Comparison of ENCODE assay signal across 8 mouse cellular contexts in the genomic region with DNA sequence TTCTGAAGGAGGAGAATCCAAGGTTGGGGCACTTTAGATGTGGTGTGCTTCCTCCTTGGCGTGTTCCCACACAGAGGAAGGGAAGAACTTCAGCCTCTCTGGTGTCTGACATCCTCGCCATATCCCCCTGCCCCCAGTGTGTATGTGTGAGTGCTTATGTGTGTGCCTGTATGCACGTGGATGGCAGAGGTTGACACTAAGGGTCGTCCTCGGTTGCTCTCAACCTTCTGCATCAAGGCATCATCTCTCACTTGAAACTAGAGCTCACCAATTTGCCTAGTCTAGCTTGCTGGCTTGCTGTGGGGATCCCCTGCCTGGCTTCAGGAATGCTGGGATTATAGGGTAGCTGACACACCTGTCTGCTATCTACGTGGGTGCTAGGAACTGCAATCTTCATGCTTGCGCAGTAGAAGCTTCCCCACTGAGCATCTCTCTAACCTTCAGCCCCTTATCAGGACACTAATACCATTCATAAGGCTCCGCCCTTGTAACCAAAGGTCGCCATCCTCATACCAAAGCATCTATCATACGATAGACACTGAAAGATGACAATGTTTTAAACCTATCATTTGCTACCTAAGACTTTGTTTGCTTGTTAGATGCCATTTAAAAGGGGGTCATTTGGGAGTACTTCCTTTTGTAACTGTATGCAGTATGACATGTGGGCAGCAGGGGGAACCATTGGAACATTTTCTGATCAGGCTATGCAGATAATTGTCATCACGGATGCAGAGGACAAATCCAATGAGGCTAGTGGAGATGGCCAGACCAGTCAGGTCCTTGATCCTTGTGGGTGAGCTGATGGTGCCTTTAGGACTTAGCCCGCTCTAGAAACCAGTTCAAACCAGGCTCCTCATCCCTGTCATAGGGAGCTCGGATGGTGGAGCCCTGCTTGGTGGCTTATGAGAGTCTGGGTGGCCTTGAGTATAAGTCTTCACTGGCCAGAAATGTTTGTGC. TPM values are rescaled to one million over a fixed set of nuclear protein-coding genes. Genes with fewer than 3 reads are reported as not detected.
DNase-seq lines count a peak whose midpoint lies in the region; ATAC-seq and TF ChIP-seq lines count a peak whose summit lies in the region.

No protein-coding gene starts in this region.

- H3K79me2 ChIP-seq in CH12.LX (replicated peaks; ENCODE audit: control insufficient read depth, extremely low read depth, insufficient read depth, poor library complexity, severe bottlenecking): no peaks in the 10 kb centered on the region

- TF ChIP-seq CTCF in CH12.LX (conservative IDR thresholded peaks at IDR 0.05 in 1 of 2, IDR thresholded peaks at IDR 0.05 in 1 of 2; ENCODE audit: low read depth in 2 of 2, low read length in 2 of 2): peak; percentile 79 to 96

- DNase-seq in CH12.LX (ENCODE audit: extremely low read depth): peak; percentile 72
- DNase-seq in adrenal gland, postnatal 14 days: peak; percentile 75
- peak; percentile 17 to 71 for DNase-seq in layer of hippocampus, adult 8-10 months (ENCODE audit: low spot score in 2 of 2)
- peak; percentile 21 for DNase-seq in ovary, postnatal 36 days (ENCODE audit: low spot score)
- DNase-seq in thymus, postnatal 25 days: peak; percentile 74

- no peak overlapping the region for H3K4me3 ChIP-seq in CH12.LX (replicated peaks in 1 of 3; ENCODE audit: low read depth in 2 of 3, low read length in 2 of 3, poor library complexity in 1 of 3)
- no peak overlapping the region for H3K4me3 ChIP-seq in embryonic facial prominence, embryonic 15.5 days (replicated peaks)
- H3K4me3 ChIP-seq in lung, embryonic 16.5 days (ENCODE audit: low read length): no peak overlapping the region

- H3K36me3 ChIP-seq in CH12.LX (replicated peaks in 1 of 2; ENCODE audit: control insufficient read depth in 1 of 2, insufficient read depth in 1 of 2, low read length in 1 of 2): no peaks in the 10 kb centered on the region
- H3K36me3 ChIP-seq in embryonic facial prominence, embryonic 15.5 days: no peaks in the 10 kb centered on the region
- H3K36me3 ChIP-seq in lung, embryonic 16.5 days (ENCODE audit: control insufficient read depth, insufficient read depth, low read length): no peaks in the 10 kb centered on the region

- H3K27ac ChIP-seq in CH12.LX (ENCODE audit: insufficient read depth, low read depth): no peak overlapping the region
- H3K27ac ChIP-seq in embryonic facial prominence, embryonic 15.5 days (replicated peaks): peak overlapping the region; percentile 35; the same call in 1 of the 2 replicates
- no peak overlapping the region for H3K27ac ChIP-seq in lung, embryonic 16.5 days (ENCODE audit: low read length)

- dilution Hi-C loops in CH12.LX (cut with MboI; ENCODE audit: extremely low pct_ligation_motif_present, extremely low pct_unique_long_range_greater_than_20kb, low sequenced_read_pairs): no loop called here

- H3K4me1 ChIP-seq in CH12.LX (ENCODE audit: control insufficient read depth in 1 of 2, insufficient read depth in 2 of 2): peaks cover 0 to 14% of the 10 kb centered on the region in 2 experiments; a peak in 2 of 4 replicates
- H3K4me1 ChIP-seq in embryonic facial prominence, embryonic 15.5 days: 0 out of 2 replicates have a peak, but pooled peaks cover 2% of the 10 kb centered on the region
- H3K4me1 ChIP-seq in lung, embryonic 16.5 days (replicated peaks; ENCODE audit: control insufficient read depth, insufficient read depth, low read length): no peaks in the 10 kb centered on the region

- peak; percentile 99 for TF ChIP-seq RAD21 in CH12.LX (IDR thresholded peaks at IDR 0.05; ENCODE audit: low read depth, low read length)

- in situ Hi-C loops in CH12.LX (cut with MboI; ENCODE audit: low pct_ligation_motif_present, low pct_unique_long_range_greater_than_20kb, low sequenced_read_pairs): loop anchor here (25.0 kb wide), 1 partner anchor 879 kb away; no protein-coding TSS in a partner anchor

- H3K4me2 ChIP-seq in CH12.LX (ENCODE audit: insufficient read depth, low read depth, poor library complexity, severe bottlenecking): no peak overlapping the region
- H3K4me2 ChIP-seq in embryonic facial prominence, embryonic 15.5 days (replicated peaks): no peak overlapping the region
- no peak overlapping the region for H3K4me2 ChIP-seq in lung, embryonic 16.5 days (ENCODE audit: low read depth, low read length)

- no peaks in the 10 kb centered on the region for H3K9me3 ChIP-seq in CH12.LX (replicated peaks; ENCODE audit: low read length)
- H3K9me3 ChIP-seq in embryonic facial prominence, embryonic 15.5 days (replicated peaks): no peaks in the 10 kb centered on the region
- no peaks in the 10 kb centered on the region for H3K9me3 ChIP-seq in lung, embryonic 16.5 days (ENCODE audit: control insufficient read depth, low read length)

- no peak overlapping the region for H3K9ac ChIP-seq in CH12.LX (ENCODE audit: insufficient read depth, low read depth)
- H3K9ac ChIP-seq in embryonic facial prominence, embryonic 15.5 days: no peak overlapping the region
- H3K9ac ChIP-seq in lung, embryonic 16.5 days (ENCODE audit: low read length): no peak overlapping the region

- TF ChIP-seq EP300 in CH12.LX (IDR thresholded peaks at IDR 0.05; ENCODE audit: low read length): no peak

- H3K27me3 ChIP-seq in CH12.LX (replicated peaks): no peaks in the 10 kb centered on the region
- no peaks in the 10 kb centered on the region for H3K27me3 ChIP-seq in embryonic facial prominence, embryonic 15.5 days
- no peaks in the 10 kb centered on the region for H3K27me3 ChIP-seq in lung, embryonic 16.5 days (ENCODE audit: control insufficient read depth, insufficient read depth, low read depth, low read length)

- 50% methylated on average over 13 of the region's 13 CpGs for WGBS in embryonic facial prominence, embryonic 15.5 days
- 47% methylated on average over 13 of the region's 13 CpGs for WGBS in lung, embryonic 16.5 days

- TF ChIP-seq POLR2A in CH12.LX (IDR thresholded peaks at IDR 0.05; ENCODE audit: low read depth, low read length): no peak

- no peak for ATAC-seq in embryonic facial prominence, embryonic 15.5 days (ENCODE audit: insufficient number of reproducible peaks, low FRiP score, low TSS enrichment, low read depth)
- peak; percentile 75 to 80 for ATAC-seq in hematopoietic stem cell, adult 5-6 weeks (replicated peaks in 1 of 2; ENCODE audit: insufficient read depth in 1 of 2, low FRiP score in 2 of 2, low TSS enrichment in 1 of 2, low read depth in 1 of 2, poor library complexity in 2 of 2, severe bottlenecking in 2 of 2)
- ATAC-seq in lung, embryonic 16.5 days (ENCODE audit: low read depth): peak; percentile 76

TF ChIP-seq in CH12.LX, 34 proteins besides CTCF, POLR2A, EP300 and RAD21:
- peak; percentile 88 for TF ChIP-seq ZC3H11A (IDR thresholded peaks at IDR 0.05; ENCODE audit: low read depth, low read length)
- peak; percentile 91 for TF ChIP-seq SMC3 (IDR thresholded peaks at IDR 0.05; ENCODE audit: low read depth, low read length)
- no peak for TF ChIP-seq NRF1 (IDR thresholded peaks at IDR 0.05; ENCODE audit: low read depth, low read length)
- TF ChIP-seq MAZ (IDR thresholded peaks at IDR 0.05; ENCODE audit: low read depth, low read length): 0 out of 2 replicates have a peak, but pooled peaks have one; percentile 33

RNA-seq across cellular contexts. Expression of gene Ypel5, which starts 21.7 kb away (rescaled TPM):
- total RNA-seq in CH12.LX (2012; rRNA removed): 6.5 and 8.9 TPM in 2 replicates
- total RNA-seq in CH12.LX (2014; rRNA removed): 15.7 and 16.1 TPM in 2 replicates
- 12.3 and 14.3 TPM in 2 replicates for polyA plus RNA-seq in CH12.LX (2012; ENCODE audit: insufficient read length, low read depth)
- total RNA-seq in adrenal gland, postnatal 14 days (2021): 57.1 and 58.6 TPM in 2 replicates
- 54.2 and 56.9 TPM in 2 replicates for polyA plus RNA-seq in embryonic facial prominence, embryonic 15.5 days (2015; fragmentation: Nextera tagmentation; extraction: Ambion mirVana)
- total RNA-seq in hematopoietic stem cell, adult 5-6 weeks (2017): 42.8 and 55.5 TPM in 2 replicates
- total RNA-seq in layer of hippocampus, adult 8-10 months (2022): 100 to 1,000 TPM in 1 of 4 experiments, 10 to 100 TPM in 3; 84.4 to 103 (median 92.3) TPM
- polyA plus RNA-seq in lung, embryonic 16.5 days (2015; fragmentation: Nextera tagmentation; extraction: Ambion mirVana): 54.8 and 57.8 TPM in 2 replicates

Comparison
In these comparisons a context has a peak if more than half of its experiments do, and no peak if none do; other contexts are left out.
1. DNase-seq: peak in every context shown above with its lines; median percentile 75 in adrenal gland, postnatal 14 days; 74 in thymus, postnatal 25 days; 72 in CH12.LX; 44 in layer of hippocampus, adult 8-10 months; 21 in ovary, postnatal 36 days.